Mouse (Mus musculus): ENCODE data around the gene Aen.

- TF ChIP-seq CTCF (IDR thresholded peaks at IDR 0.05; ENCODE audit: borderline replicate concordance, insufficient read depth, low read length) (no peak), POLR2A (IDR thresholded peaks at IDR 0.05; ENCODE audit: low read depth, low read length) (no peak)
These were observed 26.9 kb upstream of the Aen start for GRCm38 (mm10) chr7:78868731-78869130.
